Mouse (Mus musculus): Measurements from ENCODE around the gene AL732309.1. TPM values are rescaled to one million over a fixed set of nuclear protein-coding genes. Genes with fewer than 3 reads are reported as not detected.
A peak's percentile ranks its signal among the peaks of the same experiment; 100 is the strongest.

Gene AL732309.1
- 21.0 and 23.8 TPM in 2 replicates for polyA plus RNA-seq (2012; rRNA removed)

DNA sequence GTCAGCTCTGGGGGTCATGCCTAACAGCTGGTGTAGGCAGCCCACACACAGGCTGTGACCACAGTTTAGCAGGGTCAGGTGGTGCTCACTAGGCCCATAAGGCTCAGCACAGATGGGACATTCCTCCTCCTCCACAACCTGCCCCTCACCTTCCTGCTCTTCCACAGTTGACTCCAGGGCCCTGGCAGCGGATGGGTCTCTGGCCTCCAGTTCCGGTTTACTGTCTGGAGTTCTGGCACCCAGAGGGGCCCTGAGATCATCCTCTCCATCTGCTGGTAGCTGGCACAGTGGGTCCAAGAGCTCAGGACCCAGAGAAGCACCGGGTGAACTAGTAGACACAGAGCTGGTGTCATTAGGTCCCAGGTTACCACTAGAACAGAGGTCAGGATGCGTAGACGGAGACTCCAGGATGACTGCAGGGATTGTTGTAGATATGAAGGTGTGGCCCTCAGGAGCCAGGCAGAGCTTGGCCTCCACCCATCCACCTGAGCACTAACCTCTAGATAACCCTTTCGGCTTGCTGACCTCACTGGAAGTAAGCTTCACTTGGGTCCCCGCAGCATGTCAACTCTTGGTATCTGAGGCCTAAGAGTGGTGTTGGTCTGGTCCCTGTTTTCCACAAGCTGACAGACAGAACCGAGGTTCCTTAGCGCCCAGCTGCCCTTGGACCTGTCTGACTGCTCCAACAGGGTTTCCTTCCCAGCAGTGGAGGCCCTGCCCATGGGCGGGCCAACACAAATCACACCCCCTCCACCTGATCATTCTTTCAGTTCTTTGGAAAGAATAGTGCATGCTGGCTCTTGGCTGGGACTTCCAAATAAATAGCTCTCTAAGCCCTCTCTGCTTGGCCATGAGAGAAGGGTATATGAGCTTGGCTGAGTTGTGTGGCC is at the start of gene AL732309.1:
AL732309.1 (minus strand) TSS at position 681 of the 890 bp plus-strand sequence.
- no peak for DNase-seq (ENCODE audit: low spot score)

DNA sequence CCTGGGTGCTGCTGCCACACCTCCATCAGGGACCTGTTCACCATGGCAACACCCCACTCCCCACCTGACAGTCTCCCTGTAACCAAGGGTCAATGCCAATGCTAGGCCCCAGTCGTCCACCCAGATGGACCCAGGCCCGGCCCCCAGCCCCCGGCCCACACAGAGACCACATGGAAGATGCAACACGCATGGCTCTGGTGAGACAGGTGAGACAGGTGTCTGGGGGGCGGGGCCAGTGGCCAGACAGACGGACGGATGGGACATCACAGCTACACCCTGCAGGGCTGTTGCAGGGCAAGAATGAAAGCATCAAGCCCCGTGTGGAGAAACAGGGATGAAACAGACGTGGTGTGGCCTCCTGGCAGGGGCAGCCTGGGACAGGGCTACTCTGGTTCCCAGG is 47.0 kb upstream of the AL732309.1 start:
- DNase-seq (ENCODE audit: low spot score) = no peak

GRCm38 (mm10) chr2:25292856-25293255 is 46.2 kb upstream of the AL732309.1 start:
- DNase-seq (ENCODE audit: low spot score) = no peak

DNA sequence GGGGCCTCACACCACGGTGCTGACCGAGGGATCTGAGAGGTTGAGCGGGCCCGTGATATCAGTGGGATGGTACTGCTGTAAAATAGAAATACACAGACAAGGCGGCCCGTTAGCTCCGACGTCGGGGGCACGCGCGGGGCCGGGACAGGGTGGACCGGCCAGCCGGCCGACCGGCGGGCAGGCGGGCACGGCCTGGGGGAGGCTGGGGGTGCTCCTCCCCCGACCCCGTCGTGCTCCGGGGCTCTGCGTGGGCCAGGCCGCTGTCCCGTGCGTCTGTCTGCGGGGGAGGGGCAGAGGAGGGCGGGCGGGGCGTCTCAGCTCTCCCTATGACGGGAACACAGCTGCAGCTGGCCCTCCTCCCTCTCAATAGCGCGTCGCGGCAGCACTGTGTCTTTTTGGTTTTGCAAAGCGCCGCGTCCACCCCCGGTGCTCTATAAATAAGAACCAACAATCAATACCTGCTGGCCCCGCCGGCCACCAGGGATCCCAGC is 45.4 kb upstream of the AL732309.1 start:
- DNase-seq (ENCODE audit: low spot score) = no peak

DNA sequence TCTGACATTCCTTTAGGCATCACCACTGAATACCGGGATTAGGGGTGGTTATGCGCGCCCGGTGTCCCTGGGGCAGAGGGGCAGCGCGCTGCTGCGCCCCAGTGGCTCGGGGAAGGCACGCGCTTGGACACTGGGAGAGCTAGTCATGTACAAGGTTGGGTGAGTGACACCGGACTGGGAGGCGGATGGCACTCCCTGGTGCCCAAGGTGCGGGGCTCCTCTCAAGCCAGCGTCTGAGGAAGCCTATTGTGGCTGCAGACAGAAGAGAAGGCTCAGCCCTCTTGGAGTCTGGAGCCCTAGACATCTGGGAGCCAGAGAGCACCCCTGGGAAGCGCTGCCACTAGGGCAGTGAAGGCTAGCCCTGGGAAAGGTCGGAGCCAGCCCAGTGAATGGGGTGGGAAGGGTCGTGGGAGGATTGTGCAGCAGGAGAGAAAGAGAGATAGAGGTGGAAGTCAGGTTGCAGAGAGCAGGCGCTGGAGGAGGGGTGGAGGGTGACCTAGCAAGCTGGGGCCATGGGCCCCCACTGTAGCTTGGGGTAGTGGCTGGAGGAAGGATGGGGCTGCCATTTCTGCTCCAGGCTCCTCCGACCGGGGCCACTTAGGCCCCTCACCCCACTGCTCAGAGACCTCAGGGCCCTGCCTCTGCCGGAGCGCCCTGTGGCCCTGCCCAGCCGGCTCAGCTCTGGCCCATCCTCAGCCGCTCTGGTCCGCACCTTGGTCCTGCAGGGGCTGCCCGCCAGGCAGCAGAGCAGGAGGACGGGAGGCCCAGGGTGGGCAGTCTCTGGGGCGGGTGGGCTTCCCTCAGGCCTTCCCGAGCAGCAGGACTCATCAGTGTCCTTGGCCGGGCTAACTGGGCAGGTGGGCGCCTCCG is 44.8 kb upstream of the AL732309.1 start:
- no peak for DNase-seq (ENCODE audit: low spot score)

- DNase-seq (ENCODE audit: low spot score) = no peak
These were observed 44.1 kb upstream of the AL732309.1 start for GRCm38 (mm10) chr2:25290816-25291130.

DNA sequence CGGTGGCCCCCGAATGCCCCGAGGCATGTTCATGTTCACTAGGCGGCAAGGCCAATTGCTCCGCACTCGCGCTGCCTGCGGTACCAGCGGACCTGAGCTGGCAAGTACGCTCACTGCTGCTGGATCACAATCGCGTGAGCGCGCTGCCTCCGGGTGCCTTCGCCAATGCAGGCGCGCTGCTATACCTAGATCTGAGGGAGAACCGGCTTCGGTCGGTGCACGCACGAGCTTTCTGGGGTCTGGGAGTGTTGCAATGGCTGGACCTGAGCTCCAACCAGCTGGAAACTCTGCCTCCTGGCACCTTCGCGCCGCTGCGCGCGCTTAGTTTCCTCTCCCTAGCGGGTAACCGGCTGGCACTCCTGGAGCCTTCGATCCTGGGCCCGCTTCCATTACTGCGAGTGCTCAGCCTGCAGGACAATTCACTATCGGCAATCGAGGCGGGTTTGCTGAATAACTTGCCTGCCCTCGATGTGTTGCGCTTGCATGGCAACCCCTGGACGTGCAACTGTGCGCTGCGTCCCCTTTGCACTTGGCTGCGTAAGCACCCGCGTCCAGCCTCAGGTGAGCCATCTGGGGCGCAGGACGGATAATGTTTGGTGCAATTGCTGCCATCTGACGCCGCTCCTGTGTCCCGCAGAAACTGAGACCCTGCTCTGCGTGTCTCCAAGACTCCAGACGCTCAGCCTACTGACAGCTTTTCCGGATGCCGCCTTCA is 43.6 kb upstream of the AL732309.1 start:
- no peak for DNase-seq (ENCODE audit: low spot score)

DNA sequence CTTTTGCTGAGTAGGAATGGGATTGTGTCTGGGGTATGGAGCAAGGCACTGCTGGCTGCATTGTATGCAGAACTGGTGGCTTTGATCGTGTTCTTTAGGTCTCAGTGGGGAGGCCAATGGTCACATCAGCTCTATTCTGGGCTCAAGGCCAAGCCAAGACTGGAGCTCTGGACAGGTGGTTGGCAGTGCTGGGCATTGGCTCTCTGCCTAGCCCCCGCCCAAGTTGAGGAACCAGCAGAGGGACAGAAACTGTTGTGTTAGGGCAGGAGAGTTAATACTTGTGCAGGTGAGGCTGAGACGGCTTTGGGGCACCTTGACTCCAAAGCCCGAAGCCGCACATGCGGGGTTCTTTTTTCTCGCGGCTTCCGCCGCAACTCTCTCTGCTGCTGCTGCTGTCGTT is 43.0 kb upstream of the AL732309.1 start, which contains the start of gene Lrrc26:
Lrrc26 (plus strand) TSS at position 265 of the 400 bp plus-strand sequence.
- DNase-seq (ENCODE audit: low spot score) = no peak

GRCm38 (mm10) chr2:25288734-25289345 is 42.2 kb upstream of the AL732309.1 start:
- DNase-seq (ENCODE audit: low spot score) = no peak

DNA sequence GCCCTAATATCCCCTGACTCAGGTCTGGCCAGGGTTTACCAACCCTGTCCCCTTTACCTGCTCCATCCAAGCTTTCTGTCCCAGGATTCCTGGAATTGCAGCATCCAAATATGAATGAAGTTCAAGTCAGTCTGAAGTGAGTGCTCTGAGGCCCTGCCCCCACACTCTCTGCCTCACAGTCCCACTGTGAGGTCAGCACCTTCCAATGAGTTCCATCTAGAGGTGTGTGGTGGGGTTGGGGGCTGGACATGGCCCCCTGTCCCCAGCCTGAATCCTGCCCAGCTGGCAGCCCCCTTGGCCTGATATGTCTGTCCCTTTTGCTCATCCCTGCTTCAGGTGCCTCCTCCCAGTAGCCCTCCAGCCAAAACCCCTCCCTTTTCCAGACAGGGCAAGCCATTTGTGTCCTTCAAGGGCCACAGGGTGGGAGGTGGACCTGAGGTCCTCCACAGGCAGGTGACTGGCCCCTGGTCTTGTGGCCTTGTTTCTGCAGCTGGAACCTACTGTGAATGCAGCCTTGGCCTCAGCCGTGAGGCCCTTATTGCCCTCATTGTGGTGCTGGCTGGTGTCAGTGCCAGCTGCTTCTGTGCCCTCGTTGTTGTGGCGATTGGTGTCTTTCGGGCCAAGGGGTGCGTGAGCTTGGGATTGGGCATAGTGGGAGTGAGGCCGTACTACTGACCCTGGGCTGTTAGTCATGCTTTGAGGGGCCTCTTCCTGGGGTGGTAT is 41.4 kb upstream of the AL732309.1 start, which contains the start of gene Tmem210:
Tmem210 (plus strand) TSS at position 219 of the 723 bp plus-strand sequence.
- no peak for DNase-seq (ENCODE audit: low spot score)

DNA sequence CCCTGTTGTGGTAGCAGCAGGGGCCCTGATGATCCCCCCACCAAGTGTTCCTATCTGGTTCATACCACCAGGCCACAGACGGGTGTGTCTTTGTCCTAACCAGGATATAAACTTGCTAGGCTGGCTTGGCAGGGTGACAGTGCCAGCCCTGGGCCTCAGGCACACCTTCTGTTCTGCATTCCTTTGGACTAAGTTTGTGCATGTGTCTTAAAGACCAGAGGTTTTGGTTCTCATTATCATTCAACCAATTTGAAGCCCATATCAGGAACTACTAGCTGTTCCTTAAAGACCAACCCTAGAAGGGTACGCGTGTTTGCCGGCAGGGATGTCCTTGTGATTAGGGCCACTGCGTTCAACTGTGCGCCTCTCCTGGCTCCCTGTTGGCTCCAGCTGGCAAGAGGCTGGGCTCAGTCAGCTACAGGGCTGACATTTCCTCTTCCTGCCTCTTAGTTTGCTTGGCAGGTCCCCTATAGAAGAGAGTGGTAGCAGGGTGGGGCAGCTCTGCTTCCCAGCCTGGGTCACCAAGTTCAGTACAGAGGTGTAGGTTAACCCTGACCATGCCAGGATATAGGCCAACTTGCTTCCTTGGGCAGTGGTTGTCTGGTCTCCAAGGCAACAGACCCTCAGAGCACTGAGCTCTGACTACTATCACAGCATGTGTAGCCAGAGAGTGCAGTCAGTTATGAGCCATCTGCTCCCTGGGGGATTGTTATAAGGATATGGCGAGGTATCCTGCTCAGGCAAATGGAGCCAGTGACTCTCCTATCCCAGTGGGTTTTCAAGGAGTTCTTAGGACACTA is 40.4 kb upstream of the AL732309.1 start:
- DNase-seq (ENCODE audit: low spot score) = no peak

DNA sequence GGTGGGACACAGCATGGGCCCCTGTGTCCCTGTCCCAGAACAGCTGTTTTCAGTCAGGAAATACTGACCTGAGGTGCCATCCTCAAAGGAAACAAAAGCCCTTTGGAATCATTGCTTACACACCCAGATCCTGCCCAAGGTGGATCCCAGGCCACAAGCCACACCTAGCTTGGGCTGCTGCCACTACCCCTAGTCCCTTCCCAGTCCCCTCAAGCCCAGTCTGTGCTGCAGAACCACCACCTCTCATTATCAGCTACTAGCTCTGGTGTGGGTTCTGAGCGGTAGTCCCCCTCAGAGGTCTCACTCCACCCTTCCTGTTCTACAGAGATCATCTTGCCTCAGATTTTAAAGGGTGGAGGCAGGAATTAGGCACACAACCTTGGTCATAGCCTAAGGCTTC is 39.7 kb upstream of the AL732309.1 start:
- no peak for DNase-seq (ENCODE audit: low spot score)

GRCm38 (mm10) chr2:25285551-25285950 is 38.9 kb upstream of the AL732309.1 start:
- DNase-seq (ENCODE audit: low spot score) = no peak

DNA sequence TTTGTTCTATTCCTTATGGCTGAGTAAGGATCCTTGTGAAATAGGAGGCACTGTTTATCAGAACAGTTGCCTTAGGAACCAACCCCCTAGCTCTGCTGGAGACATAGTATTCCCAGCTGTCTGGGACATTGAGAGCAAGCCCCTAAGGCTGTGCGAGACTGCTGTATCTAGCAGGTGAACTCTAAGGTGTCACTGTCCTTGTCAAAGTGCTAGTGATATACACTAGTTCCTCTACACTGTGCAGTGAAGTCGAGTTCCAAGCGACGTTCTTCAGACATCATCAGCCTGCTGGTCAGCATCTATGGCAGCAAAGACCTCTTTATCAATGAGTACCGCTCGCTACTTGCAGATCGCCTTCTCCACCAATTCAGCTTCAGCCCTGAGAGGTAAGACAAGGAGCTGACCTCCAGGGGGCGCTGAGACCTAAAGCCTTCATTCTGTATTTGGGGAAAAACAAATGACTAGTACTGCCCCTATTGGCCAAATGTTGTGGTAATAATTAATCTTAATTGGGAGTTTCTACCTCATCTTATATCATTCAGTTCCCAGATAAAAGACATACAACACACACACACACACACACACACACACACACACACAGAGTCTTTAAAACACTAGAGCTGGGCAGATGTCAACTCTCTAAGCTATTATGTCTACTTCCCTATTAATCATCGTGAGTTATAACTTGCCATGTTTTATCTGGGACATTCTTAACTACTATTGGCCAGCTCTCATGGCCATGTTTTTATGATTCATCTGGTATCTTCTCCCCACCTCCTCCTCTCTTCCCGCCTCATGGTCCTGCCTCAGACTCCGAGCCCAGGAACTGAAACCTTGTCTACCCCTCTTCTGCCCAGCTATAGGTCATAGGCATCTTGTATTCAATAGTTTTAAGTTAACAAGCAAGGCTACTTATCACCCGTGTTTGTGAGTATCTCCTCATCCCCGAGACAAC is 32.5 kb upstream of the AL732309.1 start:
- peak; percentile 62 for DNase-seq (ENCODE audit: low spot score)

DNA sequence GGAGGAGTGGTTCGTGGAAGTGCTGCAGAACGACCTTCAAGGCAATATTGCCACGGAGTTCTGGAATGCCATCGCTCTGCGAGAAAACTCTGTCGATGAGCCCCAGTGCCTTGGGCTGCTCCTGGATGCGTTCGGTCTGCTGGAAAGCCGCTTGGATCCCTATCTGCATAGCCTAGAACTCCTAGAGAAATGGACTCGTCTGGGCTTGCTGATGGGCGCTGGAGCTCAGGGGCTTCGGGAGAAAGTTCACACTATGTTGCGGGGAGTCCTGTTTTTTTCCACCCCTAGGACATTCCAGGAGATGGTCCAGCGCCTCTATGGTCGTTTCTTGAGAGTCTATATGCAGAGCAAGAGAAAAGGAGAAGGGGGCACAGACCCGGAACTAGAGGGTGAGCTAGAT is 26.3 kb upstream of the AL732309.1 start:
- DNase-seq (ENCODE audit: low spot score) = no peak

DNA sequence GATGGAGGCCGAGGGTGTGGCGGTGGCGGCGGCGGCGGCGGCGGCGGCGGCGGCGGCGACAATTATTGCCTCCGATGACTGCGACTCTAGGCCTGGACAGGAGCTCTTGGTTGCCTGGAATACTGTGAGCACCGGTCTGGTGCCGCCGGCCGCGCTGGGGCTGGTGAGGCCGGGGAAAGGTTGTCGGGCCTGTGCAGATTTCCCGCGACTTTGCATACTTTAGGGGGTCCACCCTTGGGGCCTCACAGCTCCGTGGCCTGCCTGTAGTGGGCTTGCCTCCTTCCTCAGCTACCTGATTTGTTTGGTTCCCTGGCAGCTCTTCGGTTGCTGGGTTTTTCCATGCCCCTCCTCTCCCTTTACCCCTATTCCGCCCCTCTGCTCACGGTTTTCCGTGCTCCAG is 25.9 kb upstream of the AL732309.1 start:
- no peak for DNase-seq (ENCODE audit: low spot score)

- DNase-seq (ENCODE audit: low spot score) = peak; percentile 97
These were observed 25.3 kb upstream of the AL732309.1 start, which contains the start of the genes Ssna1 and Anapc2 for GRCm38 (mm10) chr2:25271827-25272511. Gene Ssna1, minus strand, starts transcription at chr2:25272438. Gene Anapc2, plus strand, starts transcription at chr2:25272478.
